Mouse (Mus musculus) heart, postnatal 0 days (tissue): Measurements from ENCODE around the gene Sh3bgrl2.

Experiments
- CTCF ChIP-seq: IDR thresholded peaks from 2 replicates; pipeline ENCODE4 v1.5.1; 2016; ENCODE audit warnings: antibody characterized with exemption, control low read depth, low read depth
- EP300 ChIP-seq: IDR thresholded peaks from 2 replicates; pipeline ENCODE4 v1.6.1; 2016; ENCODE audit warnings: antibody characterized with exemption, low read depth

GRCm38 (mm10) chr9:83573588-83573987, 25.5 kb downstream of the Sh3bgrl2 start:
- TF ChIP-seq CTCF (no peak), EP300 (no peak)
